Mouse (Mus musculus) urinary bladder, postnatal 4 days (tissue): ENCODE measurements at regions not wholly inside any gene's neighbourhood (a gene's known extent, or its start where the extent isn't known, plus 50 kb on each side); places are given as distances from the start of the nearest gene placed in this dataset.
"Not testable (repeated sequence)": the region's sequence is repeated elsewhere in the genome, so short reads cannot be mapped to it uniquely, and the experiment has no call there.

Source experiments
- DNase-seq, 2 experiments: peaks; one replicate each; pipeline ENCODE4 v3.0.0; 2021 to 2022; ENCODE audit warnings: low spot score in 2 of 2

- no peak for DNase-seq
These were observed 104.0 kb upstream of the Tcerg1l start for GRCm38 (mm10) chr7:138501347-138502014.

- no peak for DNase-seq
These were observed 100.2 kb upstream of the Tcerg1l start for GRCm38 (mm10) chr7:138497771-138498170.

GRCm38 (mm10) chr7:138497202-138497601, 99.7 kb upstream of the Tcerg1l start:
- no peak for DNase-seq

- no peak for DNase-seq
These were observed 96.1 kb upstream of the Tcerg1l start for GRCm38 (mm10) chr7:138493661-138494060.

- no peak for DNase-seq
These were observed 94.7 kb upstream of the Tcerg1l start for GRCm38 (mm10) chr7:138492261-138492660.

- DNase-seq = no peak
These were observed 91.9 kb upstream of the Tcerg1l start for GRCm38 (mm10) chr7:138489471-138489870.

- no peak for DNase-seq
These were observed 90.7 kb upstream of the Tcerg1l start for GRCm38 (mm10) chr7:138488201-138488720.

GRCm38 (mm10) chr7:138472891-138473455, 75.4 kb upstream of the Tcerg1l start:
- no peak for DNase-seq

GRCm38 (mm10) chr7:138472371-138472770, 74.8 kb upstream of the Tcerg1l start:
- DNase-seq = no peak

GRCm38 (mm10) chr7:138469211-138469610, 71.7 kb upstream of the Tcerg1l start:
- no peak for DNase-seq

GRCm38 (mm10) chr7:138468436-138468835, 70.9 kb upstream of the Tcerg1l start:
- DNase-seq = no peak

GRCm38 (mm10) chr7:138467981-138468380, 70.5 kb upstream of the Tcerg1l start:
- no peak for DNase-seq

- no peak for DNase-seq
These were observed 69.9 kb upstream of the Tcerg1l start for GRCm38 (mm10) chr7:138467386-138467785.

GRCm38 (mm10) chr7:138457964-138458363, 60.4 kb upstream of the Tcerg1l start:
- no peak for DNase-seq

- no peak for DNase-seq
These were observed 57.8 kb upstream of the Tcerg1l start for GRCm38 (mm10) chr7:138455371-138455770.

- DNase-seq = not testable (repeated sequence)
These were observed 57.1 kb upstream of the Tcerg1l start for GRCm38 (mm10) chr7:138454498-138455225.

GRCm38 (mm10) chr7:138451321-138451720, 53.8 kb upstream of the Tcerg1l start:
- peak in 1 of 2 experiments; percentile 26 for DNase-seq

GRCm38 (mm10) chr7:138448519-138448918, 51.0 kb upstream of the Tcerg1l start:
- DNase-seq = no peak
